Mouse (Mus musculus) ES-Bruce4 (cell line): ENCODE measurements around the gene Galc. TPM values are rescaled to one million over a fixed set of nuclear protein-coding genes. Genes with fewer than 3 reads are reported as not detected.

ENCODE experiments used
- H3K27ac ChIP-seq: 2 replicates; pipeline ENCODE4 v1.5.1; 2012; ENCODE audit warnings: low read length, inconsistent platforms; ENCODE audit not compliant: insufficient read depth
- H3K27me3 ChIP-seq: 2 replicates; pipeline ENCODE4 v1.6.1; 2012; ENCODE audit warnings: mild to moderate bottlenecking, low read length, inconsistent platforms; ENCODE audit not compliant: control insufficient read depth, poor library complexity, insufficient read depth, severe bottlenecking
- H3K36me3 ChIP-seq: 2 replicates; pipeline ENCODE4 v1.6.1; 2012; ENCODE audit warnings: inconsistent platforms, mild to moderate bottlenecking, low read length, moderate library complexity; ENCODE audit not compliant: control insufficient read depth, poor library complexity, insufficient read depth, severe bottlenecking
- H3K4me1 ChIP-seq: one replicate; pipeline ENCODE4 v1.8.1; 2011; ENCODE audit warnings: low read length; ENCODE audit not compliant: control insufficient read depth, insufficient read depth
- H3K4me3 ChIP-seq: 2 replicates; pipeline ENCODE4 v1.5.1; 2011; ENCODE audit warnings: low read depth, mild to moderate bottlenecking, low read length
- H3K9ac ChIP-seq: 2 replicates; pipeline ENCODE4 v1.6.1; 2012; ENCODE audit warnings: low read depth, mild to moderate bottlenecking, inconsistent platforms; ENCODE audit not compliant: poor library complexity, severe bottlenecking
- H3K9me3 ChIP-seq: replicated peaks from 2 replicates; pipeline ENCODE4 v1.6.1; 2012; ENCODE audit warnings: mild to moderate bottlenecking, low read length, inconsistent platforms; ENCODE audit not compliant: control insufficient read depth, poor library complexity, insufficient read depth, severe bottlenecking
- CTCF ChIP-seq: IDR thresholded peaks from one replicate; pipeline ENCODE4 v1.8.1; 2011; ENCODE audit warnings: low read depth, low read length
- EP300 ChIP-seq: IDR thresholded peaks from 2 replicates; pipeline ENCODE4 v1.6.1; 2011; ENCODE audit warnings: low read depth, low read length; ENCODE audit not compliant: insufficient read depth
- POLR2A ChIP-seq: IDR thresholded peaks from one replicate; pipeline ENCODE4 v1.8.1; 2011; ENCODE audit warnings: low read length; ENCODE audit not compliant: insufficient read depth
- polyA plus RNA-seq: library from polyadenylated mRNA; stranded (reverse); fragments of >200 nt; gene quantifications from 2 replicates; pipeline ENCODE4 v1.2.4, GENCODE M21; 2011; ENCODE audit warnings: low read depth; ENCODE audit not compliant: missing spikeins, insufficient read depth, insufficient read length

Gene Galc
- polyA plus RNA-seq, 1 experiment = 14.1 TPM

DNA sequence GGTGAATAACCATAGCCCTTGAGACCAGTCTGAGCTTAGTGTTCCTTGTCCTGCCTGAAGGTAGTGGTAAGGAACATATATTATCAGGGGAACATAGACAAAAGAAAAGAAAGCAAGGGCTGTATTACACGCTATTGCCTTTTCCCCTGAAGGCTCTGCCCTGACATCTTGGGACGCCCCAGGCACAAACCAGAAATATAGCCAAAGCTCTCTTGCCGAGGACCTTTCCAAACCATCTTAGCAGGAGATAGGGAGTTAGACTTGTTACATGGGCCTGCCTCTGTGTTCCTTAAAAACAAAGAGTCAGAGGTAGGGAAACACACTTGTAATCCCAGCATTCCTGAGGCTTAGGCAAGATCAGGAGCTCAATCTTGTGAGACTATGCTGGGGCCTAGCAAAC is 97.4 kb downstream of the Galc start:
- H3K4me3 ChIP-seq = no peak overlapping the region
- no peaks in the 10 kb centered on the region; the same call in 1 of the 2 replicates for H3K27me3 ChIP-seq
- H3K4me1 ChIP-seq = no peaks in the 10 kb centered on the region
- no peak overlapping the region for H3K27ac ChIP-seq
- H3K9me3 ChIP-seq = no peaks in the 10 kb centered on the region
- no peaks in the 10 kb centered on the region for H3K36me3 ChIP-seq
- no peak overlapping the region for H3K9ac ChIP-seq
- TF ChIP-seq EP300 (no peak), POLR2A (no peak), CTCF (no peak)

DNA sequence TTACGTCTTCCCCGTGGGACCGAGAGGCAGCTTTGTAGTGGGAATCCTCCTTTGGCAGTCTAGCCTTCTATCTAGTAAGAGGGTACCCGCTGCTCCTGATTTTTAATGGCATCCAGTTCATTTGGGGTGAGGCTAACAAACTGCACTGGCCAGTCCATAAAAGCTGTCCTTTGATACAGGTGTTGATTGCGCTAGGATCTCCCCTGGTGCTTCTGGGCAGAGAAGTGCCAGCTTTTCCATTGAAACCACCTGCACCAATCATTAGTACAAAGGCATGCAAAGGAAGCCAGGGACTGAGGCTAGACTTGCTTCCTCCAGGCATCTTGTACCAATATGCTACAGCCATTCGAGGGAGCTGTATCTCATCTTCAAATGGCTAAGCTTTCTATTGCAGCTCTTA is 98.4 kb downstream of the Galc start:
- Histone ChIP-seq H3K27me3 (no peaks in the 10 kb centered on the region; the same call in 1 of the 2 replicates), H3K4me3 (no peak overlapping the region), H3K4me1 (no peaks in the 10 kb centered on the region), H3K9me3 (no peaks in the 10 kb centered on the region), H3K36me3 (no peaks in the 10 kb centered on the region), H3K27ac (no peak overlapping the region), H3K9ac (no peak overlapping the region)
- no peak for TF ChIP-seq POLR2A
- no peak for TF ChIP-seq EP300
- no peak for TF ChIP-seq CTCF

Other genes starting within 250 kb of the Galc start
- not detected in 2 replicates for gene Gpr65, start 9.2 kb upstream of the Galc start, polyA plus RNA-seq